Mouse (Mus musculus) hindbrain, embryonic 16.5 days (tissue): ENCODE measurements around the gene Cuzd1. TPM values are rescaled to one million over a fixed set of nuclear protein-coding genes. Genes with fewer than 3 reads are reported as not detected.

Source experiments
- ATAC-seq: fragments of 200-750 bp; cut with Nextera tagmentation; 2 replicates; pipeline ENCODE4 v1.8.0; 2017; ENCODE audit warnings: moderate TSS enrichment, moderate library complexity
- H3K27ac ChIP-seq: fragments of 300-500 bp; sonication (generic); 2 replicates; pipeline ENCODE4 v1.5.1; 2014; ENCODE audit warnings: low read depth, mild to moderate bottlenecking, control low read depth, low read length, moderate library complexity
- H3K27me3 ChIP-seq: fragments of 300-500 bp; sonication (generic); replicated peaks from 2 replicates; pipeline ENCODE4 v1.6.1; 2014; ENCODE audit warnings: low read length; ENCODE audit not compliant: control insufficient read depth, insufficient read depth
- H3K36me3 ChIP-seq: fragments of 300-500 bp; sonication (generic); 2 replicates; pipeline ENCODE4 v1.6.1; 2014; ENCODE audit warnings: mild to moderate bottlenecking, low read length, moderate library complexity, mixed read lengths; ENCODE audit not compliant: control insufficient read depth, insufficient read depth
- H3K4me1 ChIP-seq: fragments of 300-500 bp; sonication (generic); 2 replicates; pipeline ENCODE4 v1.6.1; 2014; ENCODE audit warnings: low read depth, low read length; ENCODE audit not compliant: control insufficient read depth, insufficient read depth
- H3K4me2 ChIP-seq: fragments of 300-500 bp; sonication (generic); 2 replicates; pipeline ENCODE4 v1.6.1; 2014; ENCODE audit warnings: mild to moderate bottlenecking, low read length, control low read depth, moderate library complexity
- H3K4me3 ChIP-seq: fragments of 300-500 bp; sonication (generic); 2 replicates; pipeline ENCODE4 v1.5.1; 2014; ENCODE audit warnings: mild to moderate bottlenecking, low read length, control low read depth, moderate library complexity
- H3K9ac ChIP-seq: fragments of 300-500 bp; sonication (generic); 2 replicates; pipeline ENCODE4 v1.6.1; 2014; ENCODE audit warnings: low read depth, mild to moderate bottlenecking, control low read depth, low read length, moderate library complexity
- H3K9me3 ChIP-seq: fragments of 300-500 bp; sonication (generic); 2 replicates; pipeline ENCODE4 v1.6.1; 2014; ENCODE audit warnings: mild to moderate bottlenecking, low read length, moderate library complexity; ENCODE audit not compliant: control insufficient read depth
- WGBS: fragments of 180-500 bp; shearing (Covaris S2); extraction: QIAGEN DNeasy Blood & Tissue Kit; methylation state at CpG from one replicate; pipeline ENCODE4 v1.1.7; 2014; 5-methylcytosine and 5-hydroxymethylcytosine counted together
- polyA plus RNA-seq: library from polyadenylated mRNA; unstranded; fragments of >200 nt; fragmentation: Nextera tagmentation; extraction: Ambion mirVana; gene quantifications from 2 replicates; pipeline ENCODE4 v1.2.1, GENCODE M21; 2015

The Cuzd1 gene
- polyA plus RNA-seq, 1 experiment from 2014 or later = not detected

DNA sequence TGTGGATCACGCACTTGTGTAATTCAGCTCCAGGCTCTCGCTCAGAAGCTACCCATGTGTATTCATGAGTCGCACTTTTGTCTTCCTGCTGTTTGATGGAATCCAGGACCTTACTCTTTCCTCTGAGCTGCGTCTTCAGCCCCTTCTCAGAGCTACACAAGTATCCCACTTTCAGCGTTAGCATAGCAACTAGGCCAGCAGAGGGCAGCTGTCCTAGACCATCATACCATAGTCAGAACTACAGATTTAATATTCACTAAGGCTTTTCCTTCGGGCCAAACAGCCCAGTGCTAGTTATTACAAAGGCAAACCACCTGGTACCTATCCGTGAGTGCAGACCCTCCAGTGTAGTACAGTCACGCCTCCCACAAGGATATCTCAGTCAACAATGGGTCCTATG lies 24.9 kb downstream of the Cuzd1 start:
- Histone ChIP-seq H3K36me3 (no peaks in the 10 kb centered on the region), H3K4me2 (no peak overlapping the region), H3K27ac (no peak overlapping the region), H3K9me3 (no peaks in the 10 kb centered on the region), H3K4me1 (no peaks in the 10 kb centered on the region), H3K9ac (no peak overlapping the region), H3K27me3 (no peaks in the 10 kb centered on the region), H3K4me3 (no peak overlapping the region)
- 81% methylated on average over 8 of the region's 8 CpGs for WGBS
- ATAC-seq = no peak

DNA sequence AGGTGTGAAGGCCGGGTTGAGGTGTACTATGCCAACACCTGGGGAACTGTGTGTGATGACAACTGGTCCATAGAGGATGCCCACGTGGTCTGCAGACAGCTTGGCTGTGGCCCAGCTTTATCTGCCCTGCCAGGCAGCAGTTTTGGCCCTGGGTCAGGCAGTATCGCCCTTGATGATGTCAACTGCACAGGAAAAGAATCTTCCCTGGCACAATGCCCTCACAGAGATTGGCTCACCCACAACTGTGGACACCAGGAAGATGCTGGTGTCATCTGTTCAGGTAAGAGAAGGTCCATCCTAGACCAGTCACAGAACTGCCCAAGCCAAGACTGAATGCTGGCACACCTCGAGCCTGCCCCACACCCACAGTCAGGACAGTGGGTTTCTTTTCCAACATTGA lies 56.2 kb downstream of the Cuzd1 start:
- H3K4me2 ChIP-seq = no peak overlapping the region
- ATAC-seq = no peak
- no peak overlapping the region for H3K4me3 ChIP-seq
- H3K36me3 ChIP-seq = no peaks in the 10 kb centered on the region
- 67% methylated on average over 4 of the region's 4 CpGs for WGBS
- H3K27me3 ChIP-seq = no peaks in the 10 kb centered on the region
- H3K4me1 ChIP-seq = no peaks in the 10 kb centered on the region
- H3K9me3 ChIP-seq = no peaks in the 10 kb centered on the region
- H3K27ac ChIP-seq = no peak overlapping the region
- H3K9ac ChIP-seq = no peak overlapping the region

DNA sequence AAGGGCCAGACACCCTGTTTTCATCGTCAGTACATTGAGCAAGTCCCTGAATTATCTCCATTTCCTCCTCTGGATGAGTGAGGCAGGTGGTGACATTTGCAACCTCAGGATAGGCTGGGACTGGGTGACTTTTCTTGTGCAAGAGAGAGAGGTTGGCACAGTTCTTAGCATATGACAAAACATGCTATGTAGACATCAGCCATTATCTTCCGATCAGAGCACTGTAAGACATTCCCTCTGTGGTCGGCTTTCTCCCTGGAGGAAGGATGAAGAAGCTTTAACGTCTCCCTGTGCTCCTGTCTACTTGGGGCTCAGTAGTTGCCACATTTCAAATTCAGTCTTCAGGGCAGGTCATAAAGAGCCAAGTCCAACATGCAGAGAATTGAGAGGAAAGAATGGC lies 57.8 kb downstream of the Cuzd1 start:
- WGBS = 91% methylated on average over 4 of the region's 4 CpGs
- H3K9me3 ChIP-seq = no peaks in the 10 kb centered on the region
- H3K4me3 ChIP-seq = no peak overlapping the region
- H3K4me1 ChIP-seq = no peaks in the 10 kb centered on the region
- ATAC-seq = no peak
- no peaks in the 10 kb centered on the region for H3K36me3 ChIP-seq
- no peak overlapping the region for H3K4me2 ChIP-seq
- H3K27me3 ChIP-seq = no peaks in the 10 kb centered on the region
- H3K27ac ChIP-seq = no peak overlapping the region
- no peak overlapping the region for H3K9ac ChIP-seq

DNA sequence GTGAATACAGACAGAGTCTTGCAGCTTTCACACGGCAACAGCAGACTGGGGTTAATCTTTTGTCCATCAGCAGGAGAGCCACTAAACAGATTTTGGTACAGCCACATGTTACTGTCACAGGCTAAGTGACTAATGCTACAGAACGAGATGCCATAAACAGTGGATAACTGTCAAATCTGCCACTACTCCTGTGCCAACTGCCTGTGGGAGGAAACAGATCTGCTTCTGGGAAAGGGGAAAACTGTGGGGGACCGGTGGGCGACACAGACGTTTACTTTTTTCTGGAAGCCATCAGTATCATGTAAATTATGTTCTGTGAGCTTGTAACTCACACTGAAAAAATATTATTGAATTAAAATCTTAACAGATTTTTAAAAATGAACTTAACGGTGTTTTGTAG lies 61.1 kb downstream of the Cuzd1 start:
- H3K9ac ChIP-seq = no peak overlapping the region
- 63% methylated on average over 6 of the region's 6 CpGs for WGBS
- ATAC-seq = no peak
- H3K27ac ChIP-seq = no peak overlapping the region
- no peaks in the 10 kb centered on the region for H3K27me3 ChIP-seq
- no peaks in the 10 kb centered on the region for H3K9me3 ChIP-seq
- H3K4me2 ChIP-seq = no peak overlapping the region
- no peaks in the 10 kb centered on the region for H3K36me3 ChIP-seq
- H3K4me1 ChIP-seq = no peaks in the 10 kb centered on the region
- no peak overlapping the region for H3K4me3 ChIP-seq

Other genes starting within 250 kb of the Cuzd1 start
- not detected in 2 replicates for gene 4933402N03Rik, start 176.0 kb downstream of the Cuzd1 start, polyA plus RNA-seq
- 0.03 TPM in 1 of 2 replicates, not detected in the other for gene 5430419D17Rik, start 147.9 kb downstream of the Cuzd1 start, polyA plus RNA-seq
- gene Fam24b, start 7.2 kb upstream of the Cuzd1 start, polyA plus RNA-seq = not detected in 2 replicates
- gene Fam24a, start 11.6 kb upstream of the Cuzd1 start, polyA plus RNA-seq = 0.35 TPM in 1 of 2 replicates, not detected in the other
- gene 2310057M21Rik, start 40.5 kb upstream of the Cuzd1 start, polyA plus RNA-seq = 29.0 and 33.9 TPM in 2 replicates
- gene Pstk, start 48.8 kb upstream of the Cuzd1 start, polyA plus RNA-seq = 51.8 and 57.9 TPM in 2 replicates
- gene Ikzf5, start 88.2 kb upstream of the Cuzd1 start, polyA plus RNA-seq = 9.6 and 11.4 TPM in 2 replicates
- 101 and 102 TPM in 2 replicates for gene Acadsb, start 88.3 kb upstream of the Cuzd1 start, polyA plus RNA-seq
- gene Hmx3, start 220.6 kb upstream of the Cuzd1 start, polyA plus RNA-seq = 0.84 and 0.99 TPM in 2 replicates
- gene Hmx2, start 226.5 kb upstream of the Cuzd1 start, polyA plus RNA-seq = 1.1 and 1.3 TPM in 2 replicates
- gene Bub3, start 237.9 kb upstream of the Cuzd1 start, polyA plus RNA-seq = 149 and 162 TPM in 2 replicates